Mouse (Mus musculus) lung, embryonic 15.5 days (tissue): ENCODE measurements around the gene Ppp2r5c. TPM values are rescaled to one million over a fixed set of nuclear protein-coding genes. Genes with fewer than 3 reads are reported as not detected.

Experiments used
- ATAC-seq: fragments of 200-750 bp; cut with Nextera tagmentation; 2 replicates; pipeline ENCODE4 v1.8.0; 2017; ENCODE audit warnings: moderate number of reproducible peaks, borderline replicate concordance; ENCODE audit not compliant: low FRiP score, low TSS enrichment; ENCODE audit errors: extremely low read depth
- H3K27ac ChIP-seq: fragments of 300-500 bp; sonication (generic); 2 replicates; pipeline ENCODE4 v1.5.1; 2015; ENCODE audit warnings: moderate library complexity, mild to moderate bottlenecking, inconsistent platforms
- H3K27me3 ChIP-seq: fragments of 300-500 bp; sonication (generic); 2 replicates; pipeline ENCODE4 v1.6.1; 2015; ENCODE audit warnings: inconsistent platforms
- H3K36me3 ChIP-seq: fragments of 300-500 bp; sonication (generic); 2 replicates; pipeline ENCODE4 v1.6.1; 2015; ENCODE audit warnings: inconsistent platforms
- H3K4me1 ChIP-seq: fragments of 300-500 bp; sonication (generic); 2 replicates; pipeline ENCODE4 v1.6.1; 2015; ENCODE audit warnings: inconsistent platforms
- H3K4me2 ChIP-seq: fragments of 300-500 bp; sonication (generic); 2 replicates; pipeline ENCODE4 v1.6.1; 2015; ENCODE audit warnings: inconsistent platforms, mild to moderate bottlenecking, moderate library complexity
- H3K4me3 ChIP-seq: fragments of 300-500 bp; sonication (generic); 2 replicates; pipeline ENCODE4 v1.5.1; 2015; ENCODE audit warnings: mild to moderate bottlenecking, inconsistent platforms
- H3K9ac ChIP-seq: fragments of 300-500 bp; sonication (generic); 2 replicates; pipeline ENCODE4 v1.6.1; 2015; ENCODE audit warnings: inconsistent platforms
- H3K9me3 ChIP-seq: fragments of 300-500 bp; sonication (generic); 2 replicates; pipeline ENCODE4 v1.6.1; 2016; ENCODE audit warnings: inconsistent platforms
- WGBS: fragments of 180-500 bp; shearing (Covaris S2); methylation state at CpG from one replicate; pipeline ENCODE4 v1.1.7; 2015; 5-methylcytosine and 5-hydroxymethylcytosine counted together
- polyA plus RNA-seq: library from polyadenylated mRNA; unstranded; fragments of >200 nt; fragmentation: Nextera tagmentation; extraction: Ambion mirVana; gene quantifications from 2 replicates; pipeline ENCODE4 v1.2.1, GENCODE M21; 2015

Ppp2r5c gene
- polyA plus RNA-seq, 1 experiment from 2014 or later: 171 TPM

DNA sequence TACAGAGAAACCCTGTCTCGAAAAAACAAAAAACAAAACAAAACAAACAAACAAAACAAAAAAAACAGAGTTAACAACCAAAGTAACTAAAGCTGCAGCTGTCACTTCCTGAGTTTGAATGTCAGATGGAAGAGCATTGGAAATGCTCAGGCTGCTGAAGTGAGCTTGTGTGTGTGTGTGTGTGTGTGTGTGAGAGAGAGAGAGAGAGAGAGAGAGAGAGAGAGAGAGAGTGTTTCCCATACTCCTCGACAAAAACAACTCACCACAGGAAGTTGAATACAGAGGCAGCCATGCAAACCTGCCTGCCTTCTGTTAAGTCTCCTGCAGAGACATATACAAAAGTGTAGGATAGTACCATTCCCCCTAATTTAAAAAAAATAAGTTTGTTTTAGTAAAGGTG is 47.9 kb downstream of the Ppp2r5c start:
- WGBS: 63% methylated on average over 2 of the region's 2 CpGs
- Histone ChIP-seq H3K9me3 (no peaks in the 10 kb centered on the region), H3K4me2 (no peak overlapping the region), H3K9ac (no peak overlapping the region), H3K27me3 (no peaks in the 10 kb centered on the region), H3K27ac (no peak overlapping the region), H3K4me1 (peaks cover 30% of the 10 kb centered on the region), H3K36me3 (peaks cover 6% of the 10 kb centered on the region; the same call in 1 of the 2 replicates), H3K4me3 (no peak overlapping the region)
- ATAC-seq: no peak

DNA sequence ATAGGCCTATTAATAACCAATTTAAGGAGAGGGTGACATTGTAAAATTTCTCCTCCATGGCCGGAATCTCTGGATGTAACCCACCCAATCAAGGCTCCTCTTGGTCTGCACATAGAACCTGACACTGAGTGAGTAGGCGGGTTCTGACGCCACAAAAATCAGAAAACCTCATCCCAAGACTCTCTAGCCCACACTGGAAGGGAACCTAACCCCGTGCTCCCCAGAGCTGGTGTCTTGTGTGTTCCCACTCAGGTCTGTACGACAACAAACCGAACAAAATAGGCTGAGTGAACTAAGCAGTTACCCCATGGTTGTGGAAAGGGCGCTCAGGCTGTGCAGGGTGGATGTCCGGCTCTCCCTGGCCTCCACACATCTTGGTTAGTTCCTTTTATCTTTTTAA is 48.3 kb downstream of the Ppp2r5c start:
- no peaks in the 10 kb centered on the region for H3K27me3 ChIP-seq
- H3K9ac ChIP-seq: no peak overlapping the region
- H3K36me3 ChIP-seq: peaks cover 4% of the 10 kb centered on the region; the same call in 1 of the 2 replicates
- H3K9me3 ChIP-seq: no peaks in the 10 kb centered on the region
- no peak for ATAC-seq
- H3K4me3 ChIP-seq: no peak overlapping the region
- WGBS: 96% methylated on average over 8 of the region's 8 CpGs
- peaks cover 30% of the 10 kb centered on the region for H3K4me1 ChIP-seq
- H3K27ac ChIP-seq: no peak overlapping the region
- no peak overlapping the region for H3K4me2 ChIP-seq

DNA sequence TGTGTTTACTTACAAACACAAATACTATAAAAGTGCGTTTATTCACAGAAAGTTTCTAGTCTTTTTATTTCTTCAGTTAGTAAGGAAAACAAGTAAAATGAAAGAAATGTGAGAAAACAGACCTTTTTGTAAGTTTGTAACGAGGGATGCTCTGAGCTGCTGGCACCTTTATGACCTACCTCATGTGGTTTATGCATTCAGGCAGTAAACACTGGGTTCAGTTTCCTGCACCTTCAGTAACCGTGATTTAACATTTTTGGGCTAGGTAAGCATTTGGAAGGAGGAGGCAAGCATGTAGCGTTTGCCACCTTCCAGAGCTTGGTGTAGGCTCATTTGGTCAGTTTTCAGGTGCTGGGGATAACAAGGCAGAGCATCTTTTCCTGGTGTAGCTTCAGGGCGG is 49.1 kb downstream of the Ppp2r5c start:
- WGBS: 80% methylated on average over 5 of the region's 5 CpGs
- no peaks in the 10 kb centered on the region for H3K36me3 ChIP-seq
- peaks cover 30% of the 10 kb centered on the region for H3K4me1 ChIP-seq
- no peak for ATAC-seq
- H3K27ac ChIP-seq: no peak overlapping the region
- no peak overlapping the region for H3K9ac ChIP-seq
- H3K9me3 ChIP-seq: no peaks in the 10 kb centered on the region
- H3K27me3 ChIP-seq: no peaks in the 10 kb centered on the region
- no peak overlapping the region for H3K4me2 ChIP-seq
- H3K4me3 ChIP-seq: no peak overlapping the region

DNA sequence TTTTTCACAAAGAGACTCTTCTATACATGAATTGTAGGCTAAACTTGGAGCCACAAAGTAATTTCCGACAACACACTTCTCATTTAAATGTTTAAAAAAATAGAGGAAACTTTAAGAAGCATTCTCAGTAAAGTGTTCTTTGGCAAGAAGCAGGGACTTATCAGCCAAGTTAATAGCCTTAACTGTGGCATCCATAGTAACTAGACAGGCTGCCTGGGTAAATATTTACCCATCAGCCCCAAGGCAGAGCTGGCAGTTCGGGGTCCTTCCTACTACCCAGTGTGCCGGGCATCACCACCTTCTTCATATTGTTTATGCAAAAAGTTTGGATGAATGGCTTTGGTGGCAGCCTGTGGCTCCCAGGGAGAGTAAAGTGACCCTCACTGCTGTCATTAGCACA is 50.1 kb downstream of the Ppp2r5c start:
- no peak overlapping the region for H3K27ac ChIP-seq
- no peak overlapping the region for H3K9ac ChIP-seq
- 38% methylated on average over 3 of the region's 3 CpGs for WGBS

DNA sequence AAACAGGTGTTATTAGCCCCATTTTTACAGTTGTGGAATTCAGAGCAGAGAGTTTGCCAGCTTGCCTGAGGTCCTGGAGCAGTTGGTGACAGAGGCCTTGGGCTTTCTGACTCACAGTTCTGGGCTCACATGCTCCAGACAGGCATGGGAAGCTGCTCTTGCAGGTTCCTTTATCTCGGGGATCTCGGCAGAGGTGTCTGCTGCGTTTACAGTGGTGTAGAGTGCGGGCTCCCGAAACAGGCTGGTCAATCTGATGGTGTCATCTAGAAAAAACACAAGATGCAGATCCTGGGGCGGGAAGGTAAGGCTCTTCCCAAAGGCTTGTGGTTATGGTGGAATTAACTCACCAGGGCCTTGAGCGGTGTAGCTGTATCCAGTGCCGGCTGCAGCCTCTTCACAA is 50.6 kb downstream of the Ppp2r5c start:
- Histone ChIP-seq H3K36me3 (no peaks in the 10 kb centered on the region), H3K4me2 (no peak overlapping the region), H3K9ac (no peak overlapping the region), H3K27me3 (no peaks in the 10 kb centered on the region), H3K27ac (0 out of 2 replicates have a peak overlapping the region, but pooled peaks have one; percentile 17), H3K4me3 (no peak overlapping the region), H3K9me3 (no peaks in the 10 kb centered on the region), H3K4me1 (peaks cover 30% of the 10 kb centered on the region)
- ATAC-seq: no peak
- WGBS: 62% methylated on average over 8 of the region's 8 CpGs

More for the DNA sequence above, 50.1 kb downstream of the Ppp2r5c start:
- no peak overlapping the region for H3K4me3 ChIP-seq
- H3K36me3 ChIP-seq: no peaks in the 10 kb centered on the region
- H3K4me2 ChIP-seq: no peak overlapping the region
- H3K9me3 ChIP-seq: no peaks in the 10 kb centered on the region
- no peak for ATAC-seq
- peaks cover 30% of the 10 kb centered on the region for H3K4me1 ChIP-seq
- H3K27me3 ChIP-seq: no peaks in the 10 kb centered on the region

DNA sequence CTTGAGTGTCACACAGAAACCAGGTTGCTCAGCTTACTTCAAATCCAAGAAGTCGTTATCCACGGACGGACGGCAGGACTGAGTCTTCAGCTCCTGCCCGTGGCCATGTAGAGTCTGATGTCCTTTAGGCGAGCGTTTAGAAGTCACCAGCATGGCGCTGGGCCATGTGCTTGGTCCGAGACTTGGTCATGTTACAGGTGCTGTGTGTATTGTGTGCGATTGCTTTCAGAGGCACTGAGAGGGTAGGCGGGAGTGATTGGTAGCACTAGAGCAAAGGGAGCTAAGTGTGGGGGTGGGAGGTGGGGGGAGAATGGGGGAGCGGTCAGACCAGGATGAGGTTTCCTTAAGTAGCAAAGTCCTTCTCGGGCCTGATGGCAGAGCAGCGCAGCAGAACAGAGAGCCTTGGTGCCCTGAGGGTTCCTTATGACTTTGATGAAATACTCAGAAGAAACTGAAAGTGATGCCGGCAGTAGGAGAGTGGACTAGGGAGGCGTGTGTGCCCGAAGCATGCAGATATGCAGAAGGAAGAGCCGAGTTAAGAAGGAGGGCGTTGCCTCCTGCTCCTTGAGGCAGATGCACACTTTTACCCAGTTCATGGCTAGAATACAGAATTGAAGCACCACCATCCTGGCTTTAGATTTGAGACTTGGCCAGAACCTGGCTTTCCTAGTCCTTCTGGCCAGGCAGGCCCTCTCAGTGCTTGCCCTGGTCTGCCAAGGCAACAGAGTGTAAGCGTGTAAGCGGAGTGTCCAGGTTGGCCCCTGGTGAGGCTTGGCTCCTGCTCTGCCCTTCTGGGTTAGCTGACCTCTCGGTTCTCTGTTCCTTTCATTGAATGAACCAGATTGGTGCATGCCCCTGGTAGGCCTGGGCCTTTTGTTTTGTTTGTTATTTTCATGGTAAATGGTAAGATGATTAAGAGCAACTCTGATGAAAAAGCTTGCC is 51.6 kb downstream of the Ppp2r5c start:
- Histone ChIP-seq H3K27ac (peak overlapping the region; percentile 64), H3K4me3 (no peak overlapping the region), H3K27me3 (no peaks in the 10 kb centered on the region), H3K9ac (no peak overlapping the region; the same call in 1 of the 2 replicates), H3K4me1 (peaks cover 30% of the 10 kb centered on the region), H3K36me3 (no peaks in the 10 kb centered on the region), H3K4me2 (peak overlapping the region; percentile 24; the same call in 1 of the 2 replicates), H3K9me3 (no peaks in the 10 kb centered on the region)
- no peak for ATAC-seq
- WGBS: 74% methylated on average over 22 of the region's 22 CpGs

DNA sequence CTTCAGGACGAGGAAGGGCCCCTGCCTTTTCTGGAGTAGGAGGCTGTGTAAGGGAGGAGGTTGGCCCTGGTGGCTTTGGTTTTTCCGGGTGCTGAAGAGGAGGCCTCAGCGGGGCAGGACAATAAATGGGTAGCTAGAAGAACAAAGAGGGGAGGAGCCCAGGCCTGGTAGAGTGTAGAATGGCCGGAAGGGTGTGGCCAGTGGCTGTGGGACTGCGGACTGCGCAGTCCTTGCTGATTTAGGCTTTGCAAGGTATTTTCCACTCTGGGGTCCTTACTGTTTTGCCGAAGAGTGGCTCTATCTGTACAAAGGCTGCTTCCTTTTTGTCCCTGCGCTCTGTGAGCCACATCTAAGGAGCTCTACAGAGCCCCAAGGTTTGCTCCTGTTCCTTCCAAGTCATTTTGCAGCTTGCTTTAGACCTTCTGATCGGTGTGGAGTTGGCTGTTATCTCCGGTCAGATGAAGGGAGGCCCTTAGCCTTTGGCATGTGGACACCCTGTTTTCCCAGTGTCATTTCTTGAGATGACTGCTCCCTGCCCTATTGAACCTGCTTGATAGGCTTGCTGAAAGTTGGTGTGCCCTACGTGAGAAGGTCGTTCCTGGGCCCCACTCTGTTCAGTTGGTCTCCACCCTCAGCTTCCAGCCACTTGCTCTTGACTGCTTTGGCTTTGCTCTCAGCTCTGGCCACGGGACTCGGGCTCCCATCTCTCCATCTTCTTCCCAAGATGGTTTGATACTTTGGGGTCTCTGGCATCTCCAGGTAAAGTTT is 52.5 kb downstream of the Ppp2r5c start:
- H3K9ac ChIP-seq: no peak overlapping the region
- ATAC-seq: peak; percentile 46; the same call in 1 of the 2 replicates
- WGBS: 64% methylated on average over 14 of the region's 14 CpGs

DNA sequence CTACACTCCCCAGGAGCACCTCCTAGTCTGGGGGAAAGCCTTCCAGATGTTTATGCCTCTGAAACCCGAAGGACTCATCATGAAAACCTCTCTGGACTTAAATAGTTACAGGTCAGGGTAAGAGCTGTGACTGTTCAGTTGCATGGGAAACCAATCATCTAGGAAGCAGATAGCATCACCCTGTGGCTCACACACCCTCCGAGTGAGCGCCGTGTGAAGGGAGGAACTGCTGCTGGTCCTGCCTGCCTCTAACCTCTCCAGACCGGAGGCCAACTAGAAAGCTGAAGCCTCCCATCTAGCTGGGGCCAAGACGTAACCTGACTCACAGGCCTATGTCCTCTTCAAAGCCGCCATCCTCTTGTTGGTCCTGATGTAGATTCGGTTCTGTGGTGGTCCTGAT is 53.2 kb downstream of the Ppp2r5c start:
- Histone ChIP-seq H3K27me3 (no peaks in the 10 kb centered on the region), H3K9me3 (no peaks in the 10 kb centered on the region), H3K4me3 (no peak overlapping the region), H3K4me2 (no peak overlapping the region), H3K4me1 (peaks cover 38% of the 10 kb centered on the region), H3K9ac (no peak overlapping the region), H3K36me3 (no peaks in the 10 kb centered on the region), H3K27ac (peak overlapping the region; percentile 64; the same call in 1 of the 2 replicates)
- no peak for ATAC-seq
- 94% methylated on average over 8 of the region's 8 CpGs for WGBS

More for the DNA sequence above, 52.5 kb downstream of the Ppp2r5c start:
- Histone ChIP-seq H3K27ac (peak overlapping the region; percentile 64), H3K4me1 (peaks cover 34% of the 10 kb centered on the region), H3K27me3 (no peaks in the 10 kb centered on the region), H3K36me3 (no peaks in the 10 kb centered on the region), H3K4me3 (no peak overlapping the region), H3K9me3 (no peaks in the 10 kb centered on the region), H3K4me2 (no peak overlapping the region)

DNA sequence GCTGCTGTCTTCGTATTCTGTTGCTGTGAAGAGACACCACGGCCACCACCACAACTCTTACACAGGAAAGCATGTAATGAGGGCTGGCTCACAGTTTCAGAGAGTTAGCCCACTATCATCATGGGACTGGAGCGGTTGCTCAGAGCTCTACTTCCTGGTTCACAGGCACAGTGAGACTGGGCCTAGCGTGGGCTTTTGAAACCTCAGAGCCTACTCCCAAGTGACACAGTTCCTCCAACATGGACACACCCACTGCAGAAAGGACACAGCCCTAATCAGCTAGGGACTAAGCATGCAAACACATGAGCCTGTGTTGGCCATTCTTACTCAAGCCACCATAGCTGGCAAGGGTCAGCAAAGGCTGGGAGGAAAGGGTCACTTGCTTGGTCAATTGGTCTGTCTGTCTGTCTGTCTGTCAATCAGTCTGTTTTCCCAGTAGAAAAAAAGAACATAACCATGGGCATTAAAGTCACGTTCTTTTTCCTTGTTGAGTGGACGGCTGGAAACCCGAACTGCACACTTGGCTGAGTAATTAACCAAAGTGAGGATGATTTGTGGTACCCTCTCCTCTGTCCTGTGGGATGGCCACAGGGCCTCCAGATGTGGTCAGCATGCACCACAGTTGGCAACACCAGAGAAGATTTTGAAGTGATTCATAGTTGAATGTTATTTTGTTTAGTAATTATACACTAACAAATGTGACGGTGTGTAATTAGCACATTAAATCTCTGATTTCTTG is 56.7 kb downstream of the Ppp2r5c start:
- H3K4me3 ChIP-seq: no peak overlapping the region
- H3K4me2 ChIP-seq: no peak overlapping the region
- no peak overlapping the region for H3K9ac ChIP-seq
- peaks cover 32% of the 10 kb centered on the region for H3K4me1 ChIP-seq
- no peak for ATAC-seq
- H3K36me3 ChIP-seq: no peaks in the 10 kb centered on the region
- 75% methylated on average over 8 of the region's 8 CpGs for WGBS
- no peaks in the 10 kb centered on the region for H3K9me3 ChIP-seq
- no peak overlapping the region for H3K27ac ChIP-seq
- no peaks in the 10 kb centered on the region for H3K27me3 ChIP-seq

DNA sequence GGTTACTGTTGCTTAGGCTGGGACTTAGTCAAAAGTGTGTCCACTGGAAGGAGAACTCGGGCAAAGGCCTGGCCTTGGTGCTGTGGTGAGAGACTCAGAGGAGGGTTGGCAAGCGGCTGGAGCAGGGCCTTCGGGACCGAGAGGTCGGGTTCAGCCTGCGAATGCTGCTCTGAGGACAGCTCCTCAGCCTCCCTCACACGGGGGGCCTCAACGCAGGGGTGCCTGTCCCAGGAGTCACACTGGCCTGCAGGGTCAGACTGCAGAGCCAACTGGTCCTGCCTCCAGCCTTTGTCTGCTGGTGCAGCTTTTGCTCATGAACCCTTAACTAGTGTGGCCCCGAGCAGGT is 57.2 kb downstream of the Ppp2r5c start:
- Histone ChIP-seq H3K4me1 (peaks cover 32% of the 10 kb centered on the region), H3K27me3 (no peaks in the 10 kb centered on the region), H3K4me3 (no peak overlapping the region), H3K9ac (no peak overlapping the region), H3K9me3 (no peaks in the 10 kb centered on the region), H3K27ac (no peak overlapping the region), H3K4me2 (no peak overlapping the region), H3K36me3 (no peaks in the 10 kb centered on the region)
- 62% methylated on average over 9 of the region's 9 CpGs for WGBS
- ATAC-seq: no peak

DNA sequence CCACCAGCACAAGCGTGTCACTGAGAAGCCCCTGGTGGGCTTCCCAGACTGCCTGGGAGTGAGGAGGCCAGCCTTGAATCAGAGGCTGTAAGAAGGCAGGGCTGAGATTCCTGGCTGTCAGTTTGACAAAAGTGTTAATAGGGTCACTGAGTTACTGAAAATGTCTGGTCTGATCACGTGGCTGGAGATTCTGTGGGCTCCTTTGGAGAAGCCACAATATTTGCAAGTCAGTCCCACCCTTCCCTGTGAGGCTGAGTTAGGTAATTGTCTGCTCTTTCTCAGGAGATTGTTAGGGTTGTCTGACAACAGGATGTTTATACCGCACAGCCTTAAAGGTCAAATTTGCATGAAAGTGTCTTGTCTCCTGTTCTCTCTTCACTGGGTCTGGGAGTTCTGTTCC is 57.9 kb downstream of the Ppp2r5c start:
- Histone ChIP-seq H3K4me3 (no peak overlapping the region), H3K4me2 (no peak overlapping the region), H3K9me3 (no peaks in the 10 kb centered on the region), H3K27me3 (no peaks in the 10 kb centered on the region), H3K9ac (no peak overlapping the region), H3K4me1 (peaks cover 32% of the 10 kb centered on the region), H3K36me3 (no peaks in the 10 kb centered on the region), H3K27ac (no peak overlapping the region)
- no peak for ATAC-seq
- WGBS: 43% methylated on average over 3 of the region's 3 CpGs
